Mouse (Mus musculus) ES-E14 (cell line): Measurements from ENCODE around the gene Faap20. TPM values are rescaled to one million over a fixed set of nuclear protein-coding genes. Genes with fewer than 3 reads are reported as not detected.

Experiments used
- DNase-seq: peaks from one replicate; pipeline ENCODE4 v3.0.0-alpha.2; 2013; ENCODE audit warnings: low read depth, low spot score
- H3K27ac ChIP-seq: 2 replicates; pipeline ENCODE4 v1.5.1; 2012; ENCODE audit warnings: low read depth, mild to moderate bottlenecking, low read length, moderate library complexity, mixed read lengths; ENCODE audit not compliant: poor library complexity, insufficient read depth, severe bottlenecking
- H3K36me3 ChIP-seq: 2 replicates; pipeline ENCODE4 v1.6.1; 2012; ENCODE audit warnings: mild to moderate bottlenecking, low read length, moderate library complexity, mixed read lengths; ENCODE audit not compliant: control insufficient read depth, poor library complexity, insufficient read depth, severe bottlenecking
- H3K4me1 ChIP-seq, 2 experiments: fragments of 150-350 bp in 1 of 2; sonication (generic) in 1 of 2; 2 replicates each; pipeline ENCODE4 v1.6.1; 2012; ENCODE audit warnings: low read length in 2 of 2, mild to moderate bottlenecking in 1 of 2, mixed read lengths in 1 of 2; ENCODE audit not compliant: control insufficient read depth in 2 of 2, insufficient read depth in 2 of 2, poor library complexity in 1 of 2
- H3K4me3 ChIP-seq, 2 experiments: fragments of 150-350 bp in 1 of 2; sonication (generic) in 1 of 2; 2 replicates each; pipeline ENCODE4 v1.5.1; 2012; ENCODE audit warnings: low read length in 2 of 2, low read depth in 1 of 2, mild to moderate bottlenecking in 1 of 2, mixed read lengths in 1 of 2; ENCODE audit not compliant: insufficient read depth in 1 of 2, poor library complexity in 1 of 2, severe bottlenecking in 1 of 2
- H3K9ac ChIP-seq: 2 replicates; pipeline ENCODE4 v1.6.1; 2012; ENCODE audit warnings: low read depth, mild to moderate bottlenecking, low read length, mixed read lengths; ENCODE audit not compliant: poor library complexity, insufficient read depth, severe bottlenecking
- H3K9me3 ChIP-seq: fragments of 150-350 bp; sonication (generic); 2 replicates; pipeline ENCODE4 v1.6.1; 2012; ENCODE audit warnings: low read depth, mild to moderate bottlenecking, low read length; ENCODE audit not compliant: control insufficient read depth, insufficient read depth
- CHD2 ChIP-seq: IDR thresholded peaks from 2 replicates; pipeline ENCODE4 v1.6.1; 2014; ENCODE audit warnings: mild to moderate bottlenecking, low read depth, low read length, inconsistent platforms
- HCFC1 ChIP-seq: IDR thresholded peaks from 2 replicates; pipeline ENCODE4 v1.6.1; 2012; ENCODE audit warnings: low read length, inconsistent platforms, borderline replicate concordance; ENCODE audit not compliant: insufficient read depth
- MAFK ChIP-seq: IDR thresholded peaks from 2 replicates; pipeline ENCODE4 v1.6.1; 2014; ENCODE audit warnings: mild to moderate bottlenecking, low read depth, low read length, inconsistent platforms; ENCODE audit not compliant: insufficient read depth
- ZC3H11A ChIP-seq: IDR thresholded peaks from 2 replicates; pipeline ENCODE4 v1.6.1; 2012; ENCODE audit warnings: low read depth, mild to moderate bottlenecking, inconsistent platforms, low read length, borderline replicate concordance
- ZNF384 ChIP-seq: IDR thresholded peaks from 2 replicates; pipeline ENCODE4 v1.6.1; 2012; ENCODE audit warnings: low read depth, low read length, inconsistent platforms
- in situ Hi-C, 2 experiments: fragments of 600-800 bp; cut with MboI; formaldehyde crosslinking; loops; one replicate each; pipeline ENCODE4 v1.15.1; 2025; ENCODE audit warnings: low sequenced_read_pairs in 2 of 2, inconsistent platforms in 1 of 2; ENCODE audit not compliant: unreplicated experiment in 2 of 2
- total RNA-seq: library from RNA; depleted of rRNA; stranded (reverse); fragments of 300-350 nt; gene quantifications from 2 replicates; pipeline ENCODE4 v1.2.3, GENCODE M21; 2012; rRNA removed

Faap20 gene
- total RNA-seq, 1 experiment, result 17.8 TPM

DNA sequence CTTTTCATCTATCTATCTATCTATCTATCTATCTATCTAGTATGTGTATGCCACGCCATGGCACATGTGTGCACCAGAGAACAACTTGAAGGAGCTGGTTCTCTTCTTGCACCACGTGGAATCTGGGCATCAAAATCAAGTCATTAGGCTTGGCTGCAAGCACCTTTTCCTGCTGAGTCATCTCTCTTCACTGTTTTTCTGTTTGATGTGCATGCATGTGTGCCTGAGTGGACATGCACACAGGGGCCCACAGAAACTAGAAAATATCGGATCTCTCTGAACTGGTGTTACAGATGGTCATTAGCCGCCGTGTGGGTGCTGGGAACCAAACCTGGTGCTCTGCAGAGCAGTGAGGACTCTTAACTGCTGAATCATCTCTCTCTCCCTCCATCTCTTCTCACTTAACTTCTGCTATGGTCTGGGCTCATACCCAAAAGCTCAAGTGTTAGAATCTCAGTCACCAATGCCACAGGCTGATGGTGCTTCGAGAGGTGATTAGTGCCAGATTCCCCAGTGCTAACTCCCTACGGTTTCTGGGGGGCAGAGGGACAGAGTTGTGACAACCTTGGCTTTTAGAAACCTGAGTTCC is 55.0 kb downstream of the Faap20 start:
- in situ Hi-C loops, result no loop called here

DNA sequence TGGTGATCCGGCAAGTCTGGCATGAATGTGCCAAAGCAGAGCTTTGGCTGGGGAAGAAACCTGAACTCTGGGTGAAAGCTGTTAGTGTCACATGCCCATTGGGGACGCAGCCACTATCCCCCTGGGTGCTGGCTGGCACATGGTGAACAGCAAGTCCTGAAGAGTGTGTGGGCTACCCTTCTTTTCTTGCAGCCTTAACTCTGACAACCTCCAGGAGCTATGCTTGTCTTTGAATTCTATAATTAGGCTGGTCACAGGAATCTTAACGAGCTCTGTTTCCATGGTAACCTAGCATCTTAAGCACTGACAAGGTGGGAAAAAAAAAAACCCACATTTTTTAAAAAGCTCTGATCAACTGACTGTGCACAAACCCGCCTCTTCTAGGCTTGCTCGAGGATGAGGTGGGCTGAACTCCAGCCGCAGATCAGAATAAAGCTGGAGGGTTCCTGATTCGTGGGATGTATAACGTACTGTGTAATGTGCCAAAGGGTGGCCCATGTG is 56.0 kb downstream of the Faap20 start:
- no peak overlapping the region for H3K27ac ChIP-seq
- no peaks in the 10 kb centered on the region for H3K36me3 ChIP-seq
- DNase-seq, result no peak
- H3K4me3 ChIP-seq, result no peak overlapping the region
- H3K9ac ChIP-seq, result no peak overlapping the region
- peaks cover 4 to 12% of the 10 kb centered on the region in 2 experiments; a peak in 1 of 4 replicates for H3K4me1 ChIP-seq
- TF ChIP-seq ZC3H11A (no peak), HCFC1 (no peak), CHD2 (no peak), MAFK (no peak), ZNF384 (no peak)
- in situ Hi-C loops, result no loop called here
- H3K9me3 ChIP-seq, result no peaks in the 10 kb centered on the region

More for the DNA sequence above, 55.0 kb downstream of the Faap20 start:
- DNase-seq, result no peak
- TF ChIP-seq ZNF384 (no peak), MAFK (0 out of 2 replicates have a peak, but pooled peaks have one; percentile 35)
- no peak overlapping the region for H3K27ac ChIP-seq
- no peaks in the 10 kb centered on the region for H3K9me3 ChIP-seq
- H3K4me3 ChIP-seq, result no peak overlapping the region
- H3K9ac ChIP-seq, result no peak overlapping the region
- no peaks in the 10 kb centered on the region for H3K36me3 ChIP-seq
- H3K4me1 ChIP-seq, result peaks cover 4 to 18% of the 10 kb centered on the region in 2 experiments; a peak in 1 of 4 replicates

Other genes starting within 250 kb of the Faap20 start
- 0.94 and 2.5 TPM in 2 replicates for gene Plch2, start 193.0 kb upstream of the Faap20 start, total RNA-seq
- 38.6 and 61.3 TPM in 2 replicates for gene Pex10, start 182.8 kb upstream of the Faap20 start, total RNA-seq
- 161 and 162 TPM in 2 replicates for gene Rer1, start 163.4 kb upstream of the Faap20 start, total RNA-seq
- 3.4 and 3.9 TPM in 2 replicates for gene Morn1, start 163.2 kb upstream of the Faap20 start, total RNA-seq
- gene Ski, start 27.2 kb upstream of the Faap20 start, total RNA-seq, result 30.2 and 38.0 TPM in 2 replicates
- gene Prkcz, start 111.6 kb downstream of the Faap20 start, total RNA-seq, result 17.0 and 19.5 TPM in 2 replicates
- not detected in 2 replicates for gene Gabrd, start 148.3 kb downstream of the Faap20 start, total RNA-seq
- 4.8 and 5.0 TPM in 2 replicates for gene Cfap74, start 159.4 kb downstream of the Faap20 start, total RNA-seq
- gene Tmem52, start 219.3 kb downstream of the Faap20 start, total RNA-seq, result 0.58 and 0.67 TPM in 2 replicates
- gene Gnb1, start 241.6 kb downstream of the Faap20 start, total RNA-seq, result 134 and 156 TPM in 2 replicates